Mouse (Mus musculus): ENCODE measurements around the gene Phf24.
"Not testable (repeated sequence)": the region's sequence is repeated elsewhere in the genome, so short reads cannot be mapped to it uniquely, and the experiment has no call there.

Gene Phf24

DNA sequence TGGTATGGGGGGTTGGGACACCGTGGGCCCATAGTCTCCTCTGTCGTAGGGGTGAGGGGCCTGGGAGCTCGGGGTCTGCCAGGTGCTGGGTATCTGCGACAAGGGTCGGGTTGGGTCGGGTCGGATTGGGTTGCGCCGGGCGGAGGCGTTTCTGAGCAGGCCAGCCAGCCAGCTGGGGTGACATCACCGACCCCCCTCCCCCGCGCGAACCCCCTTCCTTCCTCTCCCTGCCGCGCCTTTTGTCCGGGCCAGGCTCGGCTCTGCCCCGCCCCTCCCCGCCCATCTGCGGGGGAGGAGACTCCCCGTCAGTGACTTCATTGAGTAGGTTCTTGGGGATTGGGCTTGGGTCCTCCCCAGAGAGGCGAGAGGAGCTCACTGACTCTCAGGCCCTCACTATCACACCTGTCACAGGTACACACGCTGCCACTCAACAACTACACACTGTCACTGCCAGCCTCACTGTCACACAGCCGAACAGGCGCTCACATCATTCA lies 33.7 kb downstream of the Phf24 start:
- DNase-seq (ENCODE audit: low spot score) = no peak

DNA sequence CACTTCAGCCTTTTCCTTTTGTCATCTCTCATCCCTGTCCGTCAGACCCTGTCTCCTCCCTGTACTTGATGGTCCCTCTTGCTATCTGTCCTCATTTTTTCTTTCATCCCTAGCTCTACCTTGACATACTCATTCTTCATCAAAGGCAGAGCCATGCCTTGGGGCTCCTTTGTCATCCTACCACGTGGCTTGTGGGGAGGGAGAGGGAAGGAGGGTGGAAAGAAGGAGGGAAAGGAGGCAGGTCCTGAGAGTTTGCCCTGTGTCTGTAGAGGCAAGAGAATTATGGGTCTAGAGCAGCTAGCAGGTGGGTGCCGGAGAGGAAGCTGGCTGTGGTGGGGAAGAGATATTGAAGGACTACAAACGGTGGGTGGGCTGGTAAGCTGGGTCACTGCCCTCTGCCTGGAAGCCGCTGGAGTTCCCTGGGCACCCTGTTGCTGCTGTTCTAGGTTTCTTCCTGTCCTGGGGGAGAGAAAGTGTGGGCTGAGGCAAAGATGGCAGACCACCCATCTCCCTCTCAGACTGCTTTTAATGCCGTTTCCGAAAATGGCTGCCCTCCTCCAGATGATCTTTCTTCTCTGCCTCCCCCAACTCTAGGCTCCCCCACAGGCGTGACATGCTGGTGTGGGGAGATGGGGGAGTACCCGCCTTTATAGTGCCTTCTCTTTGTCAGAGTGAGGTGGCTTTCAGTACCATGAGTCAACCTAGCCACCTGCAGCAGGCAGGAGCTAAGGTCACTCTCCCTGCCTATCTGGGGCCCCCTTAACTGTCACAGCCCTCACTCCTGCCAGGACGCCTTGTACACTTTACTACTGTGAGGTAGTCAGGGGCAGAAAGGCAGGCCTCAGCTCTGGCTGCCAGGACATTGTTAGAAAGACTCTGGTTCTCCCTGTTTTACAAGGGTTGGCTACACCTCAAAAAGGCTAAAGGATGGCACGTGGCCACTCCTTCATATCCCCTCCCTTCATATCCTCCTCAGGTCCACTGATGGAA lies 35.0 kb downstream of the Phf24 start:
- no peak for DNase-seq (ENCODE audit: low spot score)

DNA sequence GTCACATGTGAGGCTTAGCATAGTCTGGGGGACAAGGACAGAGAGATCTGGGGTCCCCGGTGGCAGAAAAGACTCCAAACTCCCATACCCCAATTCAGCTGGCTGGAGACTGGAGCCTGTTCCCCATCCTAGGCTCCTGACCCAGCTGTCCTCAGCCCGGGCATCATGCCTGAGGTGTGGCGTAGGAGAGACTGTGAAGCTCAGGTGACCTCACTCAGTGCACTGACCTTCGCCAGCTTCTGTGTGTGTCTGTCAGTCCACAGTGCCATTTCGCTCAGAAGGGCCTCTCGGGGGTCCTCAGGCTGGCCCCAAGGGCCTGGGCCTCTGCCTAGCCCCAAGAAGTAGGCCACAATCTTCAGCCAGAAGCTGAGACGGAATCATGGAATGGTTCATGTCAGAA lies 36.1 kb downstream of the Phf24 start:
- DNase-seq (ENCODE audit: low spot score) = no peak

- no peak for DNase-seq (ENCODE audit: low spot score)
These were observed 37.1 kb downstream of the Phf24 start for GRCm38 (mm10) chr4:42953435-42954094.

- peak; percentile 76 for DNase-seq (ENCODE audit: low spot score)
These were observed 37.8 kb downstream of the Phf24 start for GRCm38 (mm10) chr4:42954297-42954696.

DNA sequence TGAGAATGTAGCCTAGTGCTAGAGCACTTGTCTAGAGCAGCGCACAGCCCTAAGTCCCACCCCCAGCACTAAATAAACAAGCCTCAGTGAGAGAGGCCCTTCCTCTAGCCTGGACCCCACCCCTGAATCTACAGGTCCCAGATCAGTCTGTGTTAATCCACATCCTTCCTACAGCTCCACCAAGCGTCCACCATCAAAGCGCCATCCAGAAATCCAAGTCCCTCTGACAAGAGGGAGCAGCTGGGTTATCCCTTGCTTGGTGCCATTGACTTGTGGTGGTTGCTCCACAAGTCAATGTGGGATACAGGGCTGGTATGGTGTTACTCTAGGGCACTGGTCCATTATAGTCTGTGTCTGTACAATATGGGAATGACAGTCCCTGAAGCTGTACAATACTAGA lies 38.7 kb downstream of the Phf24 start:
- DNase-seq (ENCODE audit: low spot score) = no peak

DNA sequence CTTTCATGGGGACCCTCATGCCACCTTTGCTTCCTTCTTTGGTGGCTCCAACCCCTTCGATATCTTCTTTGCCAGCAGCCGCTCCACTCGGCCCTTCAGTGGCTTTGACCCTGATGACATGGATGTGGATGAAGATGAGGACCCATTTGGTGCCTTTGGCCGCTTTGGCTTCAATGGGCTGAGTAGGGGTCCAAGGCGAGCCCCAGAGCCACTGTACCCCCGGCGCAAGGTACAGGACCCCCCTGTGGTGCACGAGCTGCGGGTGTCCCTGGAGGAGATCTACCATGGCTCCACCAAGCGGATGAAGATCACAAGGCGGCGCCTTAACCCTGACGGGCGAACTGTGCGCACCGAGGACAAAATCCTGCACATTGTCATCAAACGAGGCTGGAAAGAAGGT lies 40.1 kb downstream of the Phf24 start:
- DNase-seq (ENCODE audit: low spot score) = no peak

- DNase-seq (ENCODE audit: low spot score) = no peak
These were observed 40.8 kb downstream of the Phf24 start for GRCm38 (mm10) chr4:42957306-42957705.

DNA sequence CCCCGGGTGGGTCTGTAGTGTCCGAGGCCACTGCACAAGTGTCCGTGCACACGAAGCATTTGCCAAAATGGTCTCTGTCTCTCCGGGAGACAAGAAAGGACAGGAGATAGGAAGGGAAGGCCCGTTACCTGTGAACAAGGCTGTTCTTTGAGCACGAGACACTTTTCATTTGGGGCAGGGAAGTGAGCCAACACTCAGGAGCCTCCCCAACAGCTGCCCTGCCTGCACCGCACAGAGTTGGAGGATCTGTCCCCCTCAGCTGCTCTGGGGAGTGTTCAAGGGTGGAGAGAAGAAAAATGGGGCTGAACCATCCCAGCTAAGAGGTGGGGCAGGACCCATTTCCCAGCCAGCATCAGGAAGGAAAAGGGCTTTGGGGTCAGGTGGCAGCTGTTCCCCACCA lies 41.5 kb downstream of the Phf24 start:
- no peak for DNase-seq (ENCODE audit: low spot score)

- no peak for DNase-seq (ENCODE audit: low spot score)
These were observed 42.5 kb downstream of the Phf24 start for GRCm38 (mm10) chr4:42958942-42959341.

- no peak for DNase-seq (ENCODE audit: low spot score)
These were observed 42.9 kb downstream of the Phf24 start for GRCm38 (mm10) chr4:42959382-42959781.

DNA sequence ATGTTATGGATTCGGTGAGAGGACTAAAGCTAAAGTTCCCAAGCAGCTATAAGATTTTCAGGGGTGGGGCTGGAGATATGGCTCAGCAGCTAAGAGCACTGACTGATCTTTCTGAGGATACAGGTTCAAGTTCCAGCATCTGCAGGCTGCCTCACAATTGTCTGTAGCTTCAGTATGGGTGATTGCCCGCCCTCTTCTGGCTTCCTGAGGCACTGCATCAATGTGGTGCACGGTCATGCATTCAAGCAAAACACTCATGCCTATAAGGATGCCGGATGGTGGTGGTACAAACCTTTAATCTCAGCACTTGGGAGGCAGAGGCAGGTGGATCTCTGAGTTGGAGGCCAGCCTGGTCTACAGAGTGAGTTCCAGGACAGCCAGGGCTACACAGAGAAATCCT lies 45.1 kb downstream of the Phf24 start:
- no peak for DNase-seq (ENCODE audit: low spot score)

- DNase-seq (ENCODE audit: low spot score) = no peak
These were observed 47.0 kb downstream of the Phf24 start for GRCm38 (mm10) chr4:42963480-42963879.

- DNase-seq (ENCODE audit: low spot score) = no peak
These were observed 48.7 kb downstream of the Phf24 start for GRCm38 (mm10) chr4:42965039-42965719.

- DNase-seq (ENCODE audit: low spot score) = no peak
These were observed 52.8 kb downstream of the Phf24 start, which contains the start of gene 1700022I11Rik for GRCm38 (mm10) chr4:42969304-42969703. 1700022I11Rik (plus strand) TSS chr4:42969604.

- DNase-seq (ENCODE audit: low spot score) = no peak
These were observed 56.5 kb downstream of the Phf24 start for GRCm38 (mm10) chr4:42972952-42973351.

- DNase-seq (ENCODE audit: low spot score) = no peak
These were observed 57.4 kb downstream of the Phf24 start for GRCm38 (mm10) chr4:42973868-42974267.

DNA sequence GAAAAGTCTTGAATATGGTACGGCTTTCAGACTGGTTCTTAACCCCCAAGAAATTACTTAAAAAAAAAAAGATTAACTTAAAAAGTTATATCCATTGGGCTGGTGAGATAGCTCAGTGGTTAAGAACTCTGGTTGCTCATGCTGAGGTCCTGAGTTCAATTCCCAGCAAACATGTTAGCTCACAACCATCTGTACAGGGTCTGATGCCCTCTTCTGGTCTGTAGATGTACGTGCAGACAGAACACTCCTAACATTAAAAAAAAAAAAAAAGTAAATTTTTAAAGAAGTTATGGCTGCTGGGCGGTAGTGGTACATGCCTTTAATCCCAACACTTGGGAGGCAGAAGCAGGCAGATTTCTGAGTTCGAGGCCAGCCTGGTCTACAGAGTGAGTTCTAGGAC lies 61.6 kb downstream of the Phf24 start:
- DNase-seq (ENCODE audit: low spot score) = no peak

GRCm38 (mm10) chr4:42980467-42980866 lies 64.0 kb downstream of the Phf24 start:
- not testable (repeated sequence) for DNase-seq (ENCODE audit: low spot score)

DNA sequence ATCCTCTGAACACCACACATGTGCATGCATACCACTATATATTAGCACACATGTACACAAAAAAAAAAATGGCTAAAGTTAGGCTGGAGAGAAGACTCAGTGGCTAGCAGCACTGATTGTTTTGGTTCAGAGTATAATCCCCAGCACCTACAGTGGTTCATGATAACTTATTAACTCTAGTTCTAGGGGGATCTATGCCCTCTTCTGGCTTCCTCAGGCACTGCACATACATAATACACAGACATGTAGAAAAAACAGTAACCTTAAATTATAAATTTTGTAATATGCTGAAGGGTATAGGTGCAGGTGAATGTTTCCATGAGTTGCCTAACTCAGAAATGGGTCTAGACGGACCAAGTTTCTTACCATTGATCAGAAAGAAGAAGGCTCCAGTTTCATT lies 71.8 kb downstream of the Phf24 start:
- DNase-seq (ENCODE audit: low spot score) = no peak
